Mouse (Mus musculus): Measurements from ENCODE around the gene Cyp2d26. TPM values are rescaled to one million over a fixed set of nuclear protein-coding genes. Genes with fewer than 3 reads are reported as not detected.

Cyp2d26 gene
- total RNA-seq (2012; rRNA removed): not detected in 2 replicates

DNA sequence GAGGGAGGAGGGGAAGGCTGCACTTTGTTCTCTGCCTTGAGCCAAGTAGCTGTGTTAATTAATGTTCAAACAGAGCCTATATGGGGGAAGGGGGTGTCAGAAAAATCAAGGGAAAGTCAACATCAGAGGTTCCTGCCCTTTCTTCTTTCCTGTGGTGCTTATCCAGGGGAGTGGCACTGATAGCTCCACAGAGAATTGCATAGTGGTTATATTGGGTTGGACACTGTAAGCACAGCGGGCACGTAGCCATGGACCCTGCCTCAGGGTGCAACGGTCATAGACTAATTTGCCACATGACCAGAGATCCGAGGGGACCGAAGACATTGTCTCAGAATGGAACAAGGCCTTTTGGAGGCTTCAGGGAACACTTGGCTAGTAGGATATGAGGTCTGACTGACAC is at the start of gene Cyp2d26:
Cyp2d26 (minus strand) TSS at position 18 of the 400 bp plus-strand sequence.
- Histone ChIP-seq H3K36me3 (ENCODE audit: control insufficient read depth, insufficient read depth, low read length, poor library complexity, severe bottlenecking) (no peaks in the 10 kb centered on the region), H3K27ac (ENCODE audit: insufficient read depth, low read depth, low read length, poor library complexity, severe bottlenecking) (no peak within 1 kb of the TSS), H3K4me3 (ENCODE audit: insufficient read depth in 1 of 2, low read depth in 1 of 2, low read length in 2 of 2, poor library complexity in 1 of 2, severe bottlenecking in 1 of 2) (no peak within 1 kb of the TSS), H3K9ac (ENCODE audit: insufficient read depth, low read depth, low read length, poor library complexity, severe bottlenecking) (no peak within 1 kb of the TSS), H3K4me1 (ENCODE audit: control insufficient read depth in 2 of 2, insufficient read depth in 2 of 2, low read length in 2 of 2, poor library complexity in 1 of 2) (no peaks in the 10 kb centered on the region), H3K9me3 (ENCODE audit: control insufficient read depth, insufficient read depth, low read depth, low read length) (no peaks in the 10 kb centered on the region)
- no peak for DNase-seq (ENCODE audit: low read depth, low spot score)
- TF ChIP-seq HCFC1 (IDR thresholded peaks at IDR 0.05; ENCODE audit: borderline replicate concordance, insufficient read depth, low read length) (no peak), CHD2 (IDR thresholded peaks at IDR 0.05; ENCODE audit: low read depth, low read length) (no peak), MAFK (IDR thresholded peaks at IDR 0.05; ENCODE audit: insufficient read depth, low read depth, low read length) (no peak), ZC3H11A (IDR thresholded peaks at IDR 0.05; ENCODE audit: borderline replicate concordance, low read depth, low read length) (no peak), ZNF384 (IDR thresholded peaks at IDR 0.05; ENCODE audit: low read depth, low read length) (no peak)
- in situ Hi-C loops (cut with MboI; ENCODE audit: low sequenced_read_pairs in 2 of 2, unreplicated experiment in 2 of 2): no loop called here

DNA sequence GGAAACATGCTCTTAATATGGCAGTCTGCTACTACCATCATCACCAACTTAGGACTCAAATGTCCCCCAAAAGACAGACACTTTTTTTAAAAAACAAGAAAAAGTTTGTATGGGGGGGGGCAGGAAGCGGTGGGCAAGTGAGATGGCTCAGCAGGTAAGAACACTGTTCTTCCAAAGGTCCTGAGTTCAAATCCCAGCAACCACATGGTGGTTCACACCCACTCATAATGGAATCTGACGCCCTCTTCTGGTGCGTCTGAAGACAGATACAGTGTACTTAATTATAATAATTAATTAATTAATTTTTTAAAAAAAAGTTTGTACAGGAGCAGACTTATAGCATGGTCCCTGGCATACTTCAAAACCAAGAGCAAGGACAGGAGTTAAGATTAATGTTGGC is 45.1 kb upstream of the Cyp2d26 start:
- Histone ChIP-seq H3K4me3 (ENCODE audit: insufficient read depth in 1 of 2, low read depth in 1 of 2, low read length in 2 of 2, poor library complexity in 1 of 2, severe bottlenecking in 1 of 2) (no peak overlapping the region), H3K9me3 (ENCODE audit: control insufficient read depth, insufficient read depth, low read depth, low read length) (no peaks in the 10 kb centered on the region), H3K36me3 (ENCODE audit: control insufficient read depth, insufficient read depth, low read length, poor library complexity, severe bottlenecking) (peaks cover 5% of the 10 kb centered on the region; the same call in 1 of the 2 replicates), H3K4me1 (ENCODE audit: control insufficient read depth in 2 of 2, insufficient read depth in 2 of 2, low read length in 2 of 2, poor library complexity in 1 of 2) (no peaks in the 10 kb centered on the region), H3K27ac (ENCODE audit: insufficient read depth, low read depth, low read length, poor library complexity, severe bottlenecking) (no peak overlapping the region), H3K9ac (ENCODE audit: insufficient read depth, low read depth, low read length, poor library complexity, severe bottlenecking) (no peak overlapping the region)
- in situ Hi-C loops (cut with MboI; ENCODE audit: low sequenced_read_pairs in 2 of 2, unreplicated experiment in 2 of 2): no loop called here
- no peak for DNase-seq (ENCODE audit: low read depth, low spot score)
- TF ChIP-seq ZC3H11A (IDR thresholded peaks at IDR 0.05; ENCODE audit: borderline replicate concordance, low read depth, low read length) (no peak), HCFC1 (IDR thresholded peaks at IDR 0.05; ENCODE audit: borderline replicate concordance, insufficient read depth, low read length) (no peak), MAFK (IDR thresholded peaks at IDR 0.05; ENCODE audit: insufficient read depth, low read depth, low read length) (no peak), ZNF384 (IDR thresholded peaks at IDR 0.05; ENCODE audit: low read depth, low read length) (no peak), CHD2 (IDR thresholded peaks at IDR 0.05; ENCODE audit: low read depth, low read length) (no peak)

GRCm38 (mm10) chr15:82829917-82830316 is 35.8 kb upstream of the Cyp2d26 start:
- Histone ChIP-seq H3K36me3 (ENCODE audit: control insufficient read depth, insufficient read depth, low read length, poor library complexity, severe bottlenecking) (peaks cover 5% of the 10 kb centered on the region), H3K4me1 (ENCODE audit: control insufficient read depth in 2 of 2, insufficient read depth in 2 of 2, low read length in 2 of 2, poor library complexity in 1 of 2) (no peaks in the 10 kb centered on the region), H3K9ac (ENCODE audit: insufficient read depth, low read depth, low read length, poor library complexity, severe bottlenecking) (no peak overlapping the region), H3K4me3 (ENCODE audit: insufficient read depth in 1 of 2, low read depth in 1 of 2, low read length in 2 of 2, poor library complexity in 1 of 2, severe bottlenecking in 1 of 2) (no peak overlapping the region), H3K9me3 (ENCODE audit: control insufficient read depth, insufficient read depth, low read depth, low read length) (no peaks in the 10 kb centered on the region), H3K27ac (ENCODE audit: insufficient read depth, low read depth, low read length, poor library complexity, severe bottlenecking) (no peak overlapping the region)
- TF ChIP-seq HCFC1 (IDR thresholded peaks at IDR 0.05; ENCODE audit: borderline replicate concordance, insufficient read depth, low read length): no peak
- TF ChIP-seq ZC3H11A (IDR thresholded peaks at IDR 0.05; ENCODE audit: borderline replicate concordance, low read depth, low read length): no peak
- TF ChIP-seq CHD2 (IDR thresholded peaks at IDR 0.05; ENCODE audit: low read depth, low read length): no peak
- TF ChIP-seq ZNF384 (IDR thresholded peaks at IDR 0.05; ENCODE audit: low read depth, low read length): no peak
- no peak for TF ChIP-seq MAFK (IDR thresholded peaks at IDR 0.05; ENCODE audit: insufficient read depth, low read depth, low read length)
- no peak for DNase-seq (ENCODE audit: low read depth, low spot score)
- in situ Hi-C loops (cut with MboI; ENCODE audit: low sequenced_read_pairs in 2 of 2, unreplicated experiment in 2 of 2): no loop called here

GRCm38 (mm10) chr15:82825866-82826265 is 31.8 kb upstream of the Cyp2d26 start:
- in situ Hi-C loops (cut with MboI; ENCODE audit: low sequenced_read_pairs in 2 of 2, unreplicated experiment in 2 of 2): no loop called here
- H3K36me3 ChIP-seq (ENCODE audit: control insufficient read depth, insufficient read depth, low read length, poor library complexity, severe bottlenecking): peaks cover 8% of the 10 kb centered on the region
- H3K4me1 ChIP-seq (ENCODE audit: control insufficient read depth in 2 of 2, insufficient read depth in 2 of 2, low read length in 2 of 2, poor library complexity in 1 of 2): no peaks in the 10 kb centered on the region
- no peaks in the 10 kb centered on the region for H3K9me3 ChIP-seq (ENCODE audit: control insufficient read depth, insufficient read depth, low read depth, low read length)
- TF ChIP-seq ZNF384 (IDR thresholded peaks at IDR 0.05; ENCODE audit: low read depth, low read length) (no peak), MAFK (IDR thresholded peaks at IDR 0.05; ENCODE audit: insufficient read depth, low read depth, low read length) (no peak), ZC3H11A (IDR thresholded peaks at IDR 0.05; ENCODE audit: borderline replicate concordance, low read depth, low read length) (no peak), CHD2 (IDR thresholded peaks at IDR 0.05; ENCODE audit: low read depth, low read length) (no peak), HCFC1 (IDR thresholded peaks at IDR 0.05; ENCODE audit: borderline replicate concordance, insufficient read depth, low read length) (no peak)
- no peak for DNase-seq (ENCODE audit: low read depth, low spot score)
- no peak overlapping the region for H3K4me3 ChIP-seq (ENCODE audit: insufficient read depth in 1 of 2, low read depth in 1 of 2, low read length in 2 of 2, poor library complexity in 1 of 2, severe bottlenecking in 1 of 2)
- no peak overlapping the region for H3K9ac ChIP-seq (ENCODE audit: insufficient read depth, low read depth, low read length, poor library complexity, severe bottlenecking)
- H3K27ac ChIP-seq (ENCODE audit: insufficient read depth, low read depth, low read length, poor library complexity, severe bottlenecking): no peak overlapping the region

DNA sequence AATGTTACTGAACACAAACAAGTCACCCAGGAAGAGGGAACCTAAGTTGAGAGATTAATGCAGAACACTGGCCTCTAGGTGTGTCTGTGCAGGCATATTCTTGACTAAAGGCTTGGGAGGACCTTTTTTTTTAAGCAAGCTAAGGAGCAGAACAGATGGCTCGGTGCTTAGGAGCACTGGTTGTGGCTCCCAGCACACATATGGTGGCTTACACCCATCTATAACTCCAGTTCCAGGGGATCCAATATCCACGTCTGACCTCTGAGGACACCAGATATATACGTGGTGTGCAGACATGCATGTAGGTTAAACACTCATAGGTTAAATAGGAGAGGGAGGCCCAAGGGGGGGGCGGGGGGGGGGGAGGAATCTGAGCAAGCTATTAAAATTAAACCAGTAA is 28.3 kb upstream of the Cyp2d26 start:
- no peak overlapping the region for H3K4me3 ChIP-seq (ENCODE audit: insufficient read depth in 1 of 2, low read depth in 1 of 2, low read length in 2 of 2, poor library complexity in 1 of 2, severe bottlenecking in 1 of 2)
- peaks cover 8% of the 10 kb centered on the region for H3K36me3 ChIP-seq (ENCODE audit: control insufficient read depth, insufficient read depth, low read length, poor library complexity, severe bottlenecking)
- no peak overlapping the region for H3K27ac ChIP-seq (ENCODE audit: insufficient read depth, low read depth, low read length, poor library complexity, severe bottlenecking)
- no peaks in the 10 kb centered on the region for H3K4me1 ChIP-seq (ENCODE audit: control insufficient read depth in 2 of 2, insufficient read depth in 2 of 2, low read length in 2 of 2, poor library complexity in 1 of 2)
- in situ Hi-C loops (cut with MboI; ENCODE audit: low sequenced_read_pairs in 2 of 2, unreplicated experiment in 2 of 2): no loop called here
- H3K9me3 ChIP-seq (ENCODE audit: control insufficient read depth, insufficient read depth, low read depth, low read length): no peaks in the 10 kb centered on the region
- no peak for DNase-seq (ENCODE audit: low read depth, low spot score)
- H3K9ac ChIP-seq (ENCODE audit: insufficient read depth, low read depth, low read length, poor library complexity, severe bottlenecking): no peak overlapping the region
- TF ChIP-seq ZC3H11A (IDR thresholded peaks at IDR 0.05; ENCODE audit: borderline replicate concordance, low read depth, low read length) (no peak), CHD2 (IDR thresholded peaks at IDR 0.05; ENCODE audit: low read depth, low read length) (no peak), HCFC1 (IDR thresholded peaks at IDR 0.05; ENCODE audit: borderline replicate concordance, insufficient read depth, low read length) (no peak), ZNF384 (IDR thresholded peaks at IDR 0.05; ENCODE audit: low read depth, low read length) (no peak), MAFK (IDR thresholded peaks at IDR 0.05; ENCODE audit: insufficient read depth, low read depth, low read length) (no peak)

Data from ES-E14 (cell line).